Mouse (Mus musculus) B cell, adult (primary cell): Measurements from ENCODE around the gene Gm3752. TPM values are rescaled to one million over a fixed set of nuclear protein-coding genes. Genes with fewer than 3 reads are reported as not detected.

Experiments
- total RNA-seq: library from RNA; stranded (reverse); gene quantifications from 4 replicates; pipeline ENCODE4 v1.2.4, GENCODE M21; 2023; ENCODE audit not compliant: inconsistent age

Gm3752 gene
- total RNA-seq = not detected in 4 replicates

DNA sequence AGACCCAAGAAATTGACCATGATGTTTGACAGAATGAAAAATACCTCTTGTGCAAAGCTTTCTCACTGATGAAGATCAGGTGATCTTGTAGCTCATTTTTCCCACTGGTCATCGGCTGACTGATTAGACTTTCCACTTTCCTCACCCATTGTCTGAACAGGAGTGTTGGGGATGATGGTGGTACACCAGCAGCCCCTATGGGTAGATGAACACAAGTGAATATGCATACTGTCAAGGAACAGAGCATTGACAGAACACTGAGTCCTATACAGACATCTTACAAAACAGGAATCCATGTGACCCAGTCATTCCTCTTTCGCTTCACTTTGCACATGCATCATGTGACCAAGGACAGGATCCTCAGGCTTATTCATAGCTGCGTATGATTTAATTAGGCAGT lies at the start of gene Gm3752:
Gene Gm3752, minus strand, starts transcription at position 101 of the 400 bp plus-strand sequence.

GRCm38 (mm10) chr14:7450817-7451216 lies 32.7 kb downstream of the Gm3752 start, which contains the start of gene Gm3755:
Gene Gm3755 (minus strand): TSS chr14:7450917.

Other genes starting within 250 kb of the Gm3752 start
- gene Gm3727, start 219.0 kb downstream of the Gm3752 start, total RNA-seq = not detected in 4 replicates
- 0.27 to 0.35 TPM in 2 of 4 replicates, not detected in the others for gene Gm3739, start 168.7 kb downstream of the Gm3752 start, total RNA-seq
- not detected in 4 replicates for gene Gm5797, start 151.4 kb downstream of the Gm3752 start, total RNA-seq
- not detected in 4 replicates for gene Gm8374, start 118.6 kb downstream of the Gm3752 start, total RNA-seq
- gene Gm3755, start 32.8 kb downstream of the Gm3752 start, total RNA-seq = not detected in 4 replicates
- not detected in 4 replicates for gene Gm3558, start 84.8 kb upstream of the Gm3752 start, total RNA-seq
- not detected in 4 replicates for gene Gm10338, start 111.8 kb upstream of the Gm3752 start, total RNA-seq
- not detected in 4 replicates for gene Gm10128, start 160.2 kb upstream of the Gm3752 start, total RNA-seq